Mouse (Mus musculus) megakaryocyte, embryonic 14.5 days (primary cell): ENCODE results near the gene Zfp473.

Experiments
- FLI1 ChIP-seq: IDR thresholded peaks from 2 replicates; pipeline ENCODE4 v1.6.1; 2012; ENCODE audit warnings: low read length, inconsistent platforms, mixed read lengths
- GATA1 ChIP-seq: IDR thresholded peaks from 3 replicates; pipeline ENCODE4 v1.6.1; 2012; ENCODE audit warnings: mixed read lengths, low read length, inconsistent platforms, borderline replicate concordance

GRCm38 (mm10) chr7:44727151-44727550, 23.7 kb downstream of the Zfp473 start:
- no peak for TF ChIP-seq GATA1
- TF ChIP-seq FLI1, result no peak
